In the genomic region with DNA sequence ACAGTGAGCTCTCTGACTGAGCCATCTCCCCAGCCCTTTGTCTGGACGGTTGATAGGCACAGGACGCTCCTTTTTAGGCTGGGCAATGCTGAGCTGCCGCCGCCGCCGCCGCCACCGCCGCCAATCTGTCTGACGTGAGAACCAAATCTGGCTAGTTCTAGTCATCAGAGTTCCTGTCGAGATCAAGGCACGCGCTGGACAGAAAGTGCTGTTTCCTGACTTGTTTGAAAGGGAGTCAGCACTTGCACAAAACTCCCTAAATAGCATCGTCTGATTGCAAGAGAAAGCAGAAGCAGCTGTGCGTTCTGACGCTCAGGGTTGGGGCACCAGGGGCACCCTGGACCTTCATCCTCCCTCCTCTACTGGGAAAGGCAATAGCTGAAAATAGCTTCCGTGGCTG, we compare ENCODE assay signal across 9 mouse cellular contexts.
A peak's percentile ranks its signal among the peaks of the same experiment; 100 is the strongest.
DNase-seq lines count a peak whose midpoint lies in the region; ATAC-seq and TF ChIP-seq lines count a peak whose summit lies in the region.
"Had no signal": no experiment of that assay in that cellular context is flagged by ENCODE, and none has a peak within 500 bp of the region (broad histone marks: within the 10 kb centered on the region; RNA-seq: fewer than 3 reads in every experiment).

No protein-coding gene starts in this region.

- H3K9ac ChIP-seq in hindbrain, postnatal 0 days (replicated peaks; ENCODE audit: low read length), result no peak overlapping the region
- H3K9ac ChIP-seq in hindbrain, embryonic 14.5 days, result no peak overlapping the region
- no peak overlapping the region for H3K9ac ChIP-seq in liver, adult 2 months (ENCODE audit: low read depth, low read length)

- H3K27me3 ChIP-seq in hindbrain, postnatal 0 days (ENCODE audit: insufficient read depth, low read length), result no peaks in the 10 kb centered on the region
- no peaks in the 10 kb centered on the region for H3K27me3 ChIP-seq in hindbrain, embryonic 14.5 days (ENCODE audit: control insufficient read depth, insufficient read depth, low read length)
- H3K27me3 ChIP-seq in liver, adult 2 months (ENCODE audit: control insufficient read depth, insufficient read depth, low read length), result no peaks in the 10 kb centered on the region

- no peaks in the 10 kb centered on the region for H3K79me2 ChIP-seq in liver, adult 2 months (ENCODE audit: control insufficient read depth, insufficient read depth, low read length)

- peak overlapping the region; percentile 5; the same call in 1 of the 2 replicates for H3K27ac ChIP-seq in hindbrain, postnatal 0 days
- no peak overlapping the region for H3K27ac ChIP-seq in hindbrain, embryonic 14.5 days
- H3K27ac ChIP-seq in liver, adult 2 months (replicated peaks; ENCODE audit: insufficient read depth, low read depth, low read length), result no peak overlapping the region

- H3K36me3 ChIP-seq in hindbrain, postnatal 0 days (ENCODE audit: insufficient read depth, low read length), result no peaks in the 10 kb centered on the region
- H3K36me3 ChIP-seq in hindbrain, embryonic 14.5 days (replicated peaks; ENCODE audit: control insufficient read depth, insufficient read depth), result no peaks in the 10 kb centered on the region
- H3K36me3 ChIP-seq in liver, adult 2 months (ENCODE audit: control insufficient read depth, insufficient read depth, low read length), result no peaks in the 10 kb centered on the region
- H3K36me3 ChIP-seq: G1E had no signal

- H3K4me3 ChIP-seq in hindbrain, postnatal 0 days (ENCODE audit: low read length), result no peak overlapping the region
- no peak overlapping the region for H3K4me3 ChIP-seq in hindbrain, embryonic 14.5 days (replicated peaks; ENCODE audit: low read length)
- no peak overlapping the region for H3K4me3 ChIP-seq in liver, adult 2 months (ENCODE audit: insufficient read depth, low read depth, low read length)

- peak; percentile 11 for DNase-seq in hindbrain, postnatal 0 days (ENCODE audit: low spot score)
- no peak for DNase-seq in hindbrain, embryonic 14.5 days (ENCODE audit: low spot score)
- DNase-seq in heart, adult 18-20 months, result peak; percentile 60 to 85
- DNase-seq in liver, adult 2 months (ENCODE audit: extremely low read depth, low read depth, low spot score), result peak; percentile 45
- DNase-seq in right cerebral cortex, postnatal 14 days, result peak; percentile 49
- DNase-seq in gastrocnemius, postnatal 10 days, result no peak
- no peak for DNase-seq in cerebellum, postnatal 36 days

- no peak for TF ChIP-seq CTCF in hindbrain, postnatal 0 days (IDR thresholded peaks at IDR 0.05; ENCODE audit: low read depth)
- no peak for TF ChIP-seq CTCF in liver, adult 2 months (IDR thresholded peaks at IDR 0.05; ENCODE audit: low read depth, low read length)

- H3K4me1 ChIP-seq in hindbrain, postnatal 0 days (ENCODE audit: insufficient read depth, low read length), result no peaks in the 10 kb centered on the region
- H3K4me1 ChIP-seq in hindbrain, embryonic 14.5 days (replicated peaks; ENCODE audit: control insufficient read depth, insufficient read depth, low read length), result no peaks in the 10 kb centered on the region
- peaks cover 17% of the 10 kb centered on the region for H3K4me1 ChIP-seq in liver, adult 2 months (ENCODE audit: control insufficient read depth, insufficient read depth, low read length)

- ATAC-seq in hindbrain, postnatal 0 days, result no peak
- no peak for ATAC-seq in hindbrain, embryonic 14.5 days (ENCODE audit: low FRiP score)
- ATAC-seq in CD4-positive, CD25-positive, alpha-beta regulatory T cell, adult 4 months, result peak; percentile 83

- H3K9me3 ChIP-seq in hindbrain, postnatal 0 days (ENCODE audit: low read length), result no peaks in the 10 kb centered on the region
- H3K9me3 ChIP-seq in hindbrain, embryonic 14.5 days (ENCODE audit: control insufficient read depth, low read length), result no peaks in the 10 kb centered on the region
- H3K9me3 ChIP-seq: G1E had no signal

- H3K4me2 ChIP-seq in hindbrain, postnatal 0 days (ENCODE audit: low read depth, low read length), result no peak overlapping the region
- H3K4me2 ChIP-seq in hindbrain, embryonic 14.5 days (replicated peaks), result no peak overlapping the region

- TF ChIP-seq POLR2A in liver, adult 2 months (IDR thresholded peaks at IDR 0.05; ENCODE audit: extremely low read depth, insufficient read depth, low read length), result no peak

- WGBS in hindbrain, postnatal 0 days, result 74% methylated on average over 17 of the region's 17 CpGs
- 63% methylated on average over 17 of the region's 17 CpGs for WGBS in hindbrain, embryonic 14.5 days
- WGBS in liver, adult 2 months, result 69% methylated on average over 17 of the region's 17 CpGs

Comparison
In these comparisons a context has a peak if more than half of its experiments do, and no peak if none do; other contexts are left out.
1. DNase-seq: peak in hindbrain, postnatal 0 days (single experiment), heart, adult 18-20 months (2 of 2), liver, adult 2 months (single experiment) and right cerebral cortex, postnatal 14 days (single experiment); none in hindbrain, embryonic 14.5 days (single experiment), gastrocnemius, postnatal 10 days (single experiment) and cerebellum, postnatal 36 days (0 of 2).